Mouse (Mus musculus): ENCODE results near the gene Idua. TPM values are rescaled to one million over a fixed set of nuclear protein-coding genes. Genes with fewer than 3 reads are reported as not detected.

Idua gene
- polyA plus RNA-seq, 1 experiment = 4.3 TPM

DNA sequence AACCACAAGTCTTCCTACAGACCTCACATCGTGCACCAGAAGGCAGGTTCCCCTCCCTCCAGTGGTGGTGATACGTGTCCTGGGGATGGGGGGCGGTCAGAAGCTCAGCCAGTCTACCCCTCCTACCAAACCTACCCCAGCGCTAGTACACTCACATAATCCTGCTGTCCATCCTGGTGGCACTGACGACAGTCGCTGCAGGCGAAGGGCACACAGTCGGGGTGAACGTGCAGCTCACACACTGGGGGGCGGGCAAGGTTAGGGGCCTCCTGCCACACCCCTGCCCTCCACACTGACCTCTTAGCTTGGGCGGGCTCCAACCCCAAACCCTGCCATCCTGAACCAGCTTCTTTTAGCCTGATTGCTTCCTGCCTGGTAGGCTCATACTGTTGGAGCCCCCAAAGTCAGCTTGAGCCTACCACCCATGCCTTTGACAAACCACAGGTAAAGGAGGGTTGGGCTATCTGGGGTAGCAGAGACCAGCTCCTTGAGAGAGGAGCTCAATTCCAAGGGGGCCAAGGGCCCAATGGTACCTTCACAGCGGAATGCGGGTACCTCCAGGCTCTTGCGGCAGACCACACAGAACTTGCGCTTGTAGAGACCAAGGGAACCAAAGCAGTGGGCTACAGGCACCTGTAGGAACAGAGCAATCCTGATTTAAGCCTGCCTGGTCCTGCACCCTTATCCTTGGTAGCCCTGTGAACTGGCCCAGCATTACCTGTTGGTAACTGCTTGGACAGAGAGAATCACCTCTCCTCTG, 4.1 kb upstream of the Idua start:
- Histone ChIP-seq H3K27me3 (ENCODE audit: control insufficient read depth, insufficient read depth, insufficient read length) (no peaks in the 10 kb centered on the region), H3K36me3 (ENCODE audit: control insufficient read depth, insufficient read depth) (no peaks in the 10 kb centered on the region), H3K4me2 (ENCODE audit: low read depth) (no peak overlapping the region), H3K4me3 (no peak overlapping the region), H3K79me2 (ENCODE audit: control insufficient read depth, insufficient read depth) (peaks cover 6% of the 10 kb centered on the region), H3ac (ENCODE audit: control insufficient read depth, insufficient read length) (no peak overlapping the region)
- TF ChIP-seq TCF3 (IDR thresholded peaks at IDR 0.05; ENCODE audit: insufficient read length, low read depth) = no peak
- no peak for TF ChIP-seq USF1 (IDR thresholded peaks at IDR 0.05; ENCODE audit: low read depth)
- no peak for TF ChIP-seq MAX (IDR thresholded peaks at IDR 0.05; ENCODE audit: low read depth)

DNA sequence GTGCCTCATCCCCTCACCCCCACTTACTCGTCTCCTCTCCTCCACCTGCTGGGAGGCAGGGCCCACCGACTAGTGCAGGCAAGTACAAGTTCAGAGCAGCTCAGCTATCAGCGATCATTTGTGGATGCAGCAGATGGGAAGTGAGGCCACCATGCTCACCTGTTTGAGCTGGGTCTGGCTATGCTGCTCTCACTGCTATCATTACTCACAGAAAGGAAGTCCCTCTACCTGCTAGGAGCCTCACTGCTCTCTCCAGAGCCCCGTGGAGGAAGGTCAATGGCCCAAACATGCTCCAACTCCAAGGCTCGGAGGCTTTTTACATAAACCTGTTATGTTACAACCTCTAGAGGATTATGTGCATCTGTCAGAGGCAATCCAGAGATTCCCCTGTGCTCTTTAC, 2.7 kb upstream of the Idua start:
- H3K36me3 ChIP-seq (ENCODE audit: control insufficient read depth, insufficient read depth) = no peaks in the 10 kb centered on the region
- H3K79me2 ChIP-seq (ENCODE audit: control insufficient read depth, insufficient read depth) = peaks cover 6% of the 10 kb centered on the region
- no peak overlapping the region for H3ac ChIP-seq (ENCODE audit: control insufficient read depth, insufficient read length)
- TF ChIP-seq MYOD1 (IDR thresholded peaks at IDR 0.05; ENCODE audit: control insufficient read depth in 1 of 3, insufficient read length in 2 of 3, low read depth in 2 of 3) (no peak), POLR2AphosphoS2 (IDR thresholded peaks at IDR 0.05; ENCODE audit: insufficient read length, low read depth) (no peak), MAX (IDR thresholded peaks at IDR 0.05; ENCODE audit: low read depth) (no peak), TCF3 (IDR thresholded peaks at IDR 0.05; ENCODE audit: insufficient read length, low read depth) (no peak), E2F4 (IDR thresholded peaks at IDR 0.05; ENCODE audit: insufficient read depth) (no peak), CEBPB (IDR thresholded peaks at IDR 0.05; ENCODE audit: insufficient read depth, poor library complexity, severe bottlenecking) (no peak), REST (IDR thresholded peaks at IDR 0.05; ENCODE audit: insufficient read depth, insufficient read length) (no peak), MYOG (IDR thresholded peaks at IDR 0.05; ENCODE audit: control insufficient read depth in 1 of 3, insufficient read depth in 1 of 3, insufficient read length in 2 of 3, low read depth in 2 of 3) (no peak)
- no peak overlapping the region for H3K4me3 ChIP-seq
- no peak overlapping the region for H3K4me2 ChIP-seq (ENCODE audit: low read depth)
- no peaks in the 10 kb centered on the region for H3K27me3 ChIP-seq (ENCODE audit: control insufficient read depth, insufficient read depth, insufficient read length)

DNA sequence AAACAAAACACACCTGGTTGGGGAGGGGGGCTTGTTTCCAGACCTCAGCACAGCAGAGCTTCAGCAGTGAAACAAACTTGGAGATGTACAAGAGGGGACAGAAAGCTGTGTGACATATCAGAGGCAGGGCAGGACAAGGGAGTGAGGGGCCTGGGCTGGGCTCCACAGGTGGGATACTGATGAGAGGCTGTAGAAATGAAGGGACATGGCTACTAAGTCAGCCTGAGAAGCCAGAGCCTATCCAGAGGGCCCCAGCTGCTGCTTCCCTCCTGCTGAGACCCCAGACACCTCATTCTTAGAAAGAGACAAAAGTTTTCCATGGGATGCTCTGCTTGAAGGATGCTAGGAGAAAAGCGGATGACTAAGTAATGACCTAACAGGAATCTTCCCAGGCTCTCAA, 1.5 kb upstream of the Idua start:
- H3K79me2 ChIP-seq (ENCODE audit: control insufficient read depth, insufficient read depth) = peaks cover 6% of the 10 kb centered on the region
- H3K36me3 ChIP-seq (ENCODE audit: control insufficient read depth, insufficient read depth) = no peaks in the 10 kb centered on the region
- H3K4me3 ChIP-seq = peak overlapping the region; percentile 61
- no peak overlapping the region for H3ac ChIP-seq (ENCODE audit: control insufficient read depth, insufficient read length)
- H3K27me3 ChIP-seq (ENCODE audit: control insufficient read depth, insufficient read depth, insufficient read length) = no peaks in the 10 kb centered on the region
- H3K4me2 ChIP-seq (ENCODE audit: low read depth) = no peak overlapping the region
- TF ChIP-seq MAX (IDR thresholded peaks at IDR 0.05; ENCODE audit: low read depth) = no peak
- no peak for TF ChIP-seq POLR2AphosphoS2 (IDR thresholded peaks at IDR 0.05; ENCODE audit: insufficient read length, low read depth)
- TF ChIP-seq REST (IDR thresholded peaks at IDR 0.05; ENCODE audit: insufficient read depth, insufficient read length) = no peak
- no peak for TF ChIP-seq USF1 (IDR thresholded peaks at IDR 0.05; ENCODE audit: low read depth)
- TF ChIP-seq TCF3 (IDR thresholded peaks at IDR 0.05; ENCODE audit: insufficient read length, low read depth) = no peak
- no peak for TF ChIP-seq MYOG (IDR thresholded peaks at IDR 0.05; ENCODE audit: control insufficient read depth in 1 of 3, insufficient read depth in 1 of 3, insufficient read length in 2 of 3, low read depth in 2 of 3)
- no peak for TF ChIP-seq CEBPB (IDR thresholded peaks at IDR 0.05; ENCODE audit: insufficient read depth, poor library complexity, severe bottlenecking)
- no peak for TF ChIP-seq TCF12 (IDR thresholded peaks at IDR 0.05; ENCODE audit: insufficient read depth, poor library complexity, severe bottlenecking)
- TF ChIP-seq MYOD1 (IDR thresholded peaks at IDR 0.05; ENCODE audit: control insufficient read depth in 1 of 3, insufficient read length in 2 of 3, low read depth in 2 of 3) = no peak
- TF ChIP-seq E2F4 (IDR thresholded peaks at IDR 0.05; ENCODE audit: insufficient read depth) = no peak
- no peak for TF ChIP-seq SRF (IDR thresholded peaks at IDR 0.05; ENCODE audit: control insufficient read depth, insufficient read length, low read depth)
- no peak for TF ChIP-seq POLR2A (IDR thresholded peaks at IDR 0.05; ENCODE audit: insufficient read length, low read depth)

DNA sequence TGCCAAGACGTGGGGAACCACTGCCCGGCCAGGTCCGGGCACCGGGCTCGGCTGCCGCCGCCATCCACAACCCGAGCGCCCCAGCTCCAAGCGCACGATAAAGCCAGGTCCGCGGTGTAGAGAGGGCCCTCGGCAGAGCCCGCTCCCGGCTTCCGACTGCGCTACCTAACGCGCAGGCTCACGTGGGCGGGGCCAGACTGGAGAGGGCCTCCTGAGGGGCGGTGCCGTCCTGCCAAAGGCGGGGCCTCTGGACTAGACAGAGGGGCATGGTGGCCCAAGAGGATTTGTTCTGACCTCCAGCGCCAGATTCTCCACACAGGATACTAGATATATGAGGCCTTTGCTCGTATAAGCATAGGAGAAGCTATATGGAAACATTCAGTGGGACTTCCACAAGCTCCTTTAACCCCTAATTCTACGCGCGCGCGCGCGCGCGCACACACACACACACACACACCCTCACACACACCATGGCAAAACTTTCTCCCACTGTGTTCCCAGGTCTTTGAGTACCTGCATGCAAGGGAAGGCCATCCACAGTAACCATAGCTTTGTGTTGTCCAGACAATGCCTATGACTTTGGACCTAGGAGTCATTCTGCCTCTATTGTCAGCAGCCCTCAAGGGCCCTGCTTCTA, 619 bp downstream of the Idua start:
- Histone ChIP-seq H3K79me2 (ENCODE audit: control insufficient read depth, insufficient read depth) (peaks cover 6% of the 10 kb centered on the region), H3K27me3 (ENCODE audit: control insufficient read depth, insufficient read depth, insufficient read length) (no peaks in the 10 kb centered on the region), H3K4me2 (ENCODE audit: low read depth) (peak overlapping the region; percentile 96), H3K4me3 (peak overlapping the region; percentile 61), H3K36me3 (ENCODE audit: control insufficient read depth, insufficient read depth) (no peaks in the 10 kb centered on the region), H3ac (ENCODE audit: control insufficient read depth, insufficient read length) (peak overlapping the region; percentile 54)
- TF ChIP-seq POLR2A (IDR thresholded peaks at IDR 0.05; ENCODE audit: insufficient read length, low read depth) (peak; percentile 61), POLR2AphosphoS2 (IDR thresholded peaks at IDR 0.05; ENCODE audit: insufficient read length, low read depth) (peak; percentile 58), CEBPB (IDR thresholded peaks at IDR 0.05; ENCODE audit: insufficient read depth, poor library complexity, severe bottlenecking) (no peak)

DNA sequence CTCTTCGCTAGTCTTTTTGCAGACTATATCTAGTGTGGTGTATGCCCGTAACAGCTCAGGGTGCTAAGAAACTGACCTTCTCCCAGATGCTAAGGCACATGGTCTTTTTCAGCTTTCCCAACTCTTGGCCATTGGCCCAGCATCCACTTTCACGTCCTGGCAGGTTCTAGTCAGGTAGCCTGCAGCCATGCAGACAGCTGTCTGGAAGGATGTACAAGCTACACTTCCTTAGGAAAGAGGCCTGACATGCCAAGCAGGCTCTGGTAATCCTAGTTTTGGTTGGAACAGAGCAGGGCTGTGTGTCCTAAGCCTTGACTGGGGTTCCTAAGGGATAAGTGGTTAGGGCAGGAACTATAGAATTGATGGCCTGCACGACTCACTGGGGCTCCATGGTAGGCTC, 2.6 kb downstream of the Idua start:
- no peak overlapping the region for H3ac ChIP-seq (ENCODE audit: control insufficient read depth, insufficient read length)
- H3K79me2 ChIP-seq (ENCODE audit: control insufficient read depth, insufficient read depth) = peaks cover 6% of the 10 kb centered on the region
- no peaks in the 10 kb centered on the region for H3K36me3 ChIP-seq (ENCODE audit: control insufficient read depth, insufficient read depth)
- no peaks in the 10 kb centered on the region for H3K27me3 ChIP-seq (ENCODE audit: control insufficient read depth, insufficient read depth, insufficient read length)
- H3K4me3 ChIP-seq = no peak overlapping the region
- no peak overlapping the region for H3K4me2 ChIP-seq (ENCODE audit: low read depth)
- no peak for TF ChIP-seq POLR2AphosphoS2 (IDR thresholded peaks at IDR 0.05; ENCODE audit: insufficient read length, low read depth)
- no peak for TF ChIP-seq TCF12 (IDR thresholded peaks at IDR 0.05; ENCODE audit: insufficient read depth, poor library complexity, severe bottlenecking)
- TF ChIP-seq TCF3 (IDR thresholded peaks at IDR 0.05; ENCODE audit: insufficient read length, low read depth) = no peak
- no peak for TF ChIP-seq USF1 (IDR thresholded peaks at IDR 0.05; ENCODE audit: low read depth)
- no peak for TF ChIP-seq CEBPB (IDR thresholded peaks at IDR 0.05; ENCODE audit: insufficient read depth, poor library complexity, severe bottlenecking)
- no peak for TF ChIP-seq SRF (IDR thresholded peaks at IDR 0.05; ENCODE audit: control insufficient read depth, insufficient read length, low read depth)

Measured in myocyte (in vitro differentiated cells).